Mouse (Mus musculus) thymus, postnatal 4 days (tissue): Measurements from ENCODE around the gene Gm17490.

Source experiments
- DNase-seq: peaks from one replicate; pipeline ENCODE4 v3.0.0; 2021

Gene Gm17490

DNA sequence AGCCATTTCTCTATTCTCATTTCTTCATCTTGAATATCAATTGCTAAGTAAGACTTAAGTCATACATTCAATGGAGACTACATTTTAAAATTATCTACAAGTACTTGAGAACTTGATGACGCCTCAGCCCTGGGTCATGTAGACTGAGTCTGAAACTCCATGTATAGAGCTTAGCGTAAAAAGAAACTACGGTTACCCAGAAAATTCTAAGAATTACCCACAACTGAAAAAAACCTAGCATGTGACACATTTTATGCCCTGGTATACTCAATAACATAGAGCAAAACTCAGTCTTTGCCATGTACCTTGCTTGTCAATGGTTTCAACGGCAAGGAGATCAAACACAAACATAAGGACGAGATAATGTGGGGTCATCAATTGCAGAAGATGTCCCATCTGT lies at the start of gene Gm17490:
Gm17490 (minus strand) TSS at position 375 of the 400 bp plus-strand sequence.
- DNase-seq = no peak

DNA sequence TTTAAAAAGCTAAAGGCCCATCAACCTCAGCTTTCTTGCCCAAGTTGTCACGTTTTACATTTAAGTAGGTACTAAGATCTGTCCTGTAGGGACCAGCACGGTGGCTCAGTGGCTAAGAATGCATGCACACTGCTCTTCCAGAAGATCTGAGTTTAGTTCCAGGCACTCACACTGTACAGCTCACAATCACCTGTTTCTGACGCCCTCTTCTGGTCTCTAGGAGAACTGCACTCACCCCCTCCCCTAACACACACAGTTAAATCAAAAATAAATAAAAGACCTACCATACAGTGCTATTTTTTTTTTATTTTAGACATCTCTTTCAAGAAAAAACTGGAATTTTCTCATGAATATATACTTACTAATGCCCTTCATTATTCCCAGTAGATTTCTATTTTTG lies 46.1 kb upstream of the Gm17490 start:
- DNase-seq = peak; percentile 79

DNA sequence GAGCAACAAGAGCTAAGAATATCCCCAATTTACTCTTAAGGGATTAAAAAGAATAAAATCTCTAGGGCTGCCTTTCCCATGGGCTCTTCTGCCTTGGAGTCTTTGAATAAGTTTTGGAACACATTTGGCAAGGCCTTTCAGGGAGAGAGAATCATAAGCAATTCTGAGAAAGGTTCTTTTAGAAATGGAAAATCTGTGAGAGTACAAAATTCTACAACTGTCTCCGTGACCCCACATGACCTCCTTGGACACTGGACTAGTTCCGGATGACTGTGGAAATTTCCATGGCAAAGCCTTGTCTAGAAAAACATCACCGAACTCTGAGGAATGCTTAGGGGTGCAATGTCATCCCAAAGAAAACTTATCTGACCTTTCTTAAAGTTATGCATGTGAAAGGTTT lies 39.3 kb upstream of the Gm17490 start:
- no peak for DNase-seq

DNA sequence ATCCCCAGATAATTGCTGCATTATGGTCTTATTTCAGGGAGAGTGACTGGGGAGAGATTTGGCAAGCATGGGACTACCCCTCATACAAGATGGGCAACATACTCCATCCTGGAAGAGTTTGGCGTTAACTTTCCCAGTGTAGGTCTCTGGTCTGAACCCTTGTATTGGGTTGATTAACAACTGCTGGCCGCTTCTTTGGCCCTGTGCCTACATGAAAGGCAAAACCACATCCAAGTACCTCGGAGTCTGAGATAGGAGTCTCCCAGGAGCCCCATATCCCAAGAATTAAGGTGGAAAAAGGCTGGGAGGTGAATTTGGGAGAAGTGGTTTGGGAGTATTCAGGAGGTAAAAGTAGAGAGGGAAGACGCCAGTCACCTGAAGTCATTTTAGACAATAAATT lies 38.7 kb upstream of the Gm17490 start:
- no peak for DNase-seq

DNA sequence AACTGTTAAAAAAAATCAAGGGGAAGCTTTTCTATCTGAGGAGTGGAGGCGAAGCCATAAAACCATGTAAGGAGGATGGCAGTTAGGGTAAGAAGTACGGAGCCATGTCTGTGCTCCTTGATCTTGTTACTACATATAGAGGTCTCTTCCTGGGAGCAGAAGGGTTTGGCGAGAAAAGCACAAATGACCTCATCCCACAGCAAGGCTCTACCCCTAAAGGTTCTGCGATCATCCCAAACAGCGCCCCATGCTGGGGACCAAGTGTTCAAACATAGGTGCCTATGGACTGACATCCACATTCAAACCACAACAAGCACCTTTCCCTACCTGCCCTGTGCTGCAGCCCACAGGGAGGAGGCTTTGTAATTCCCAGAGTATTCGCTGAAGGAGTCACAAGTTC lies 38.3 kb upstream of the Gm17490 start:
- peak; percentile 81 for DNase-seq

DNA sequence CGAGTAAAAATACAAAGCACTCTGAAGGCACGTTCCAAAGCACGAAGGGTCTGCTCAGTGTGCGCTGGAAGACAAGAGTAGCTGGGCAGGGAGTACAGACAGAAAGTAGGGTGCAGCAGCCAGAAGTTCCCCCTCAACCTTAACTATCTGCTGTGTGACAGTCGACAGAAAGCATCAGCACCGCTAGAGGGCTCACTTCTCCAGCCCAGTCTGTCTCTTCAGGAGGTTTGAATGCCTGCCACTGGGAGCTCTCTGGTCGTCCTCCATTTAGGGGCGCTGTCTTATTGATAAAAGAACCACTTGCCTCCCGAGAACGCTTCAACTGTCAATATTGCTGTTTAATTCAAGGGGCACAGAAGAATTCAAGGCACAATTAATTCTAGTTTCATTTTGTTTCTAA lies 37.9 kb upstream of the Gm17490 start:
- DNase-seq = peak; percentile 94

DNA sequence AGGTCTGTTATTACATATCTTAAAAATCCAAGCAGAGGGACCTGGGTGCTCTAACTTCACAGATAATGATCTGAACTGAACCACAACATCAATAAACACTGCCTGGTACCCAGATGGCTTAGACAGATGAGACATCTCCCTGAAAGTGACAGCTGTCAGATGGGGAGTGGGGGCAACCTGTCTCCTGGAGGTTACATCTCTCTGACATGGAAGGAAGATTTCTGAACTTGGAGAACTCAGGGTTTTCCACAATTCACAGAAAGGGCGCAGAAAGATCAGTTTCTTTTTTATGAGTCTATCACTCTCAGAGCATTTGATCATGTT lies 36.8 kb upstream of the Gm17490 start:
- DNase-seq = no peak

DNA sequence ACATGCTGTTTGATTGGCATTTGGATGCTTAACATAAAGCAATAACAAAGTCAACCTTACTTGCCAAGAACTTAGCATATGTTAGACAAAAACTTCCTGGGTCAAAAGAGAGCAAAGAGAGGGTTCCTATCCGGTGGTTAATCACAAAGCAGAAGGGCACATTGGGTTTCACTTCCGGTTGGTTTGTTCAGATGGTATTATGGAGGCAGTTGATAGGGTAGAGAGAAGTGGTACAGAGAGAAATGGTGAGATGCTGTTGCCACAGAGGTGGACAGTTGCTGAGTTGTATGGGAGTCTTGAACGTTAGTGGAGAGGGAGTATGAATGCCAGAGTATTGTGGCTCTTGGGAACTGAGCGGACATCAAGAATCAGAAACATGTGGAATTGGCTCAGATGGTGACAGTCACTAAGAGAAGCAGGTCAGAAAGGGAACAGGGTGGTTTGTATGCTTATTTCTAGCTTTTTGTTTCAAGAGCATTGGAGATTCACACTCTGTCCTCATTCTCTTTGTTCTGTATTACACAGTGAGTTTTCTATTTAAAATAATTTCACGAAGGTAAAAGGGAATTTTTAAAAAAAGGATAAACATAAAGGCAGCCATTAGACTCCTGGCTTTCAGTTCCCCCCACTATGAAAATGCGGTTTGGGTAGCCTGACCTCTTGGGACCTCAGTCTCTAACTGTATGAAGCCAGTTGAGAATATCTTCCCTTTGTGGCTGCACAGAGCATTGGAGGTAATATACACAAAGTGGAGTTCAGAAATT lies 36.3 kb upstream of the Gm17490 start:
- DNase-seq = no peak

DNA sequence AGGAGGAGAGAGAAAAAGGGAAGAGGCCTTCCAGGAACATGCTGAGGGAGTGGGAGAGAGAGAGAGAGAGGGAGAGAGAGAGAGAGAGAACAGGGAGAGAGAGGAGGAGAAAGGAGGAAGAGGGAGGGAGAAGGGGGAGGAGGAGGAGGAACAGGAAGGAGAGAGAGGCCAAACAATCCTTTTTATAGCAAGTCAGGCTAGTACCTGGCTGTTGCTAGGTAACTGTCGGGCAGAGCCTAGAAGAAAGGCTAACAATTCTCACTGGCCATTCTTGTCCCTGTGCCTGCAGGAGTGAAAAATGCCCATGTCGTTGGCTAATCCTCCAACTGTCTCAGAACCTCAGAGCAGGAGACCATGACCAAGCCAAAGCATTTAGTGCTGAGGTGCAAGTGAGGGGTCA lies 33.2 kb upstream of the Gm17490 start:
- no peak for DNase-seq

DNA sequence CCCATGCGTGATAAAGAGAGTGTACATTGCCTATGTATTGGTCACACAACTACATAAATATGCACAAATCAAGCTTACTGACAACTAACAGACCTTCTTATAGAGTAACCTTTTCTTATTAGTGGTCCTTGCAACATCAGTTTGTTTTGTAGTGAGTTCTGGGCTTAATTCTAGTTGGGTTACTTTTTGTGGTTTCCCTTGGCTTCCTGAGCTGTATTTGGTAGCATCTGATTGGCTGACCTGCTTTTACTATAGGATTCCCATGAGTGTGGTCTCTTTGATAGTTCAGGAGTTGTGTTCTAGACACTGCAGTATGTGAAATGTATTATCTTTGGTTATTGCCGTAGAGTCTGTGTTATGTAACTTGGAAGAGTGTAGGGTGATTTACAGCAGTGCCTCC lies 31.5 kb upstream of the Gm17490 start:
- DNase-seq = no peak

DNA sequence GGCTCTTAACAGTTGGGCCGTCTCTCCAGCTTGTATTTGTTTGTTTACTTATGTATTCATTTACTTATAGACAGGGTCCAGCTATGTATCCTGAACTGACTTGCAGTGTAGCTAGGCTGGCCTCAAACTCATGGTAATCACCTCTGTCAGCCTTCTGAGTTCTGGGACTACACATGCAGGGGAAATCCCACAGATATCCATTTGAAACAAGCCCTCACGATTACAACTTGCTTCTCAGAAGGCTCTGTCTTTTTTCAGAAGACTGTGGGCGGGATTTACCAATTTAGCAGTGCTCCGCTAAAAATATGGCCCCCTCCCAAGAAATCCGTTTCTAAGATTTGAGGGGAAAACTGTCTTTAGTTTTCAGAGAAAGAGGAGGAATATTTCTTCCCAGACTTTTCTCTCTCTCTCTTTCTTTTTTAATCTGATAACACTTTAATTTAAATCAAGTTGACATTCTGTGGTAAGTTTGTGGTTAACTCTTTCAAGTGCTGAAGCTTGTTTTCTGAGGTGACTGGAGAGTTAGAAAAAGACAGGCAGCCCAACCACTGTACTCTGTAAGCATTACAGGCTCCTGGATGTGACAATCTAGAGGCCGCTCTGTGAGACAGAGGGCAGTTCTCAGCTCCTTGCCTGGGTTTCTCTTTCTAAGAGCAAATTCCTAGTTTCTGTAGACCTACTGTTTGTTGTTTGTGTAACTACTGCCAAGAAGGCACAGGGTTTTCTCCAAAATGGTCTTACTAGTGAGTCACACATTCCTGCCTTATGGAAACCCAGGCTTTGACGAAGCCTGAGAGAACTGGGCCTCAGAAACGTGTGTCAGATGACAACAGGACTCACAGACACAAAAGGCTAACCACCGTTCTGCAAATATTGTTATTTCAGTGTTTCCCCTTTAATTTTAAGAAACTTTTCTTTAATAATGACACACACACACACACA lies 29.2 kb upstream of the Gm17490 start:
- DNase-seq = no peak

DNA sequence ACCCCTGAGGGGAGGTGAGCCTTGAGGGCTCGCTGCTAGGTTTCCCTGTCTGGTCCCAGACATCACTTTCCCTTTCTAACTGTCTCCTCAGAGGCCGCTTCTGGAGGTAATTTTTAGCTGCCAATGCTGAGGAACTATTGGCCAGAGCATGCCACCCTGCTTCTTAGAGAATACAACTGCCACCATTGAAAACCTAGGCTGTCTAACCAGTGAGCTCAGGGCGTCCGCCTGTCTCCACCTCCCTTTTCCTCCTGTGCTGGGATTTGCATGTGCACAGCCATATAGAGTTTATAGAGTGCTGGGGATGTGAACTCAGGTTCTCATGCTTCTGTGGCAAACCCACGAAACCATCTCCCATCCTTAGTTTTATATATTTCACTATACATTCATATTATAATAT lies 27.7 kb upstream of the Gm17490 start:
- no peak for DNase-seq

DNA sequence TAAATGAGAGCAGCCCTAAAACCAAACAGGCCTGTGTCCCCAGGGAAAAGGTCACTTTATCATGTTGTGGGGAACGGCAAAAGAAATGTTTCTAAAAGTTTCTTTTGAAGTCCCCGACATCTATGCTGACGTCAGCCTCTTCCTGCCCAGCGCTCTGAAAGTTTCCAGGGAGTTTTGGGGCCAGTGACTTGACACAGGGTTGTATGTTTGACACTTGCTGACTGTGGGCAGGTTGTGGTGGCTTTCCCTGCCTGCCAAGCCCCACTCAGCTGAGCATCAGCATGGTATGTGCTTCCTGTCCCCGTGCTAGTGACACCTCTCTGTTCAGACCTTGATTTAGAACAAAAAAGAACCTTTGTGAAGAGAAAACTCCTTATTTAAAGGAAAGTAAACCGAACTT lies 27.3 kb upstream of the Gm17490 start:
- peak; percentile 70 for DNase-seq

DNA sequence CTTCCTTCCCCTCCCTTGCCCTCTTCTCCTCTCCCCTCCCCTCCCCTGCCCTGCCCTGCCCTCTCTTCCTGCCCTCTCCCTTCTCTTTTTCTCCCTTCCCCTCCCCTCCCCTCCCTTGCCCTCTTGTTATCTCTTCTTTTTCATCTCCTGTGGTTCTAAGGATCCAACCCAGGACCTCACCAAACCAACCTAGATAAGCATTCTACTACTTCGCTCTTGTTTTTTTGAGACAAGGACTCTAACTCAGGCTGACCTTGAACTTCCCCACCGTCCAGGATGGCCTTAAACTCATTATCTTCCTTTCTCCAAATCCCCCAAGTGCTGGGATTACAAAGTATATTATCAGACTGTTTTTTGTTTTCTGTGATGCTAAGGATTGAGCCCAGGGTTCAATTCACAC lies 26.7 kb upstream of the Gm17490 start:
- no peak for DNase-seq

DNA sequence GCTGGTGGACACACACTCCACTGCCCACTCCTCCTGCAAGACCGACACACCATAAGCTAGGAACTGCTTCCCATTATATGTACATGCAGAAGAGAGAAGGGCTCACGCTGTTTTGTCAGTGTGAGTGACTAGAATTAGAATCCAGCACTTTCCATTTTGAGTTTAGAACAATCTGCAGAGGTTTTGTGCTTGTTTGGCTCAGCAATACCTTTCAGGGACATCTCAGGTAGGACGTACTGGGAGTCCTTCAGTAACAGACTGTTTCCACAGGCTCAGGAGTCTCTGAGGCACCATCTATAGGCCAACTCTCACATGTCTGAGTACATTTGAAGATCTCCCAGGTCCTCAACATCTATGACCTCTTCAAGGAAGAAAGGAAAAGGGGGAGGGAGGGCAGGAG lies 26.1 kb upstream of the Gm17490 start:
- DNase-seq = no peak

DNA sequence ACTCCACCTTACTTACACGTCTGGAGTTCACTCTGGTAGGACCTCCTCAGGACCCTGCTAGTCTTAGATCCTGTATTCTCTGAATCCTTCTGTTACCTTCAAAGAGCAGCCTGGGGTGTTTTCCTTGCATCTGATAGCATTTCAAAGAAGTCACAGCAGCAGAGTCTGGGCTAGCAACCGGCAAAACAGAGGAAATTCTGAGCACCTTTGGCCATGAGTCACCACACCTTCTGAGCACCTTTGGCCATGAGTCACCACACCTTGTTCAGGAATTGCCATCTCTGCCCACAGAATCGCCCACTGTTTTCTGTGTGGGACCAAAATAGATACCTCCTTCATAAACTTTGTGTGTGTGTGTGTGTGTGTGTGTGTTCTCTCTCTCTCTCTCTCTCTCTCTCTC lies 25.4 kb upstream of the Gm17490 start:
- no peak for DNase-seq

DNA sequence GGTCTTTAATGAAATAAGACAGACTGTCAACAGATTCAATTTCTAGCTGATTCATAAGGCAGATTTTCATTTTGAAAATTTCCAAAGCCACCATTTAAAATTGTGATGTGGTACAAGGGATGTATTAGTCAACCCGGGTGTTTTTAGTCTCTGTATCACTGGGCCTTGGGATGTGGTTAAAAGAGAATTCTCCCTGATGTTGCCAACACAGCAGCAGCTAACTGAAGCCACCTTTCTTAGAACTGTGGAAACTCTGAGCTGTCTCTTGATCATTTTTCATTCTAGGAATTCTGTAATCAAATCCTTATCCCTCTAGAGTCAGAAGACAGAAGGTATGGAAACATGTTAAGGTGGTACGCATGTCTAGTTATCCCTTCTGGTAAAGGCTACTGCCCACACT lies 19.2 kb upstream of the Gm17490 start:
- DNase-seq = no peak

DNA sequence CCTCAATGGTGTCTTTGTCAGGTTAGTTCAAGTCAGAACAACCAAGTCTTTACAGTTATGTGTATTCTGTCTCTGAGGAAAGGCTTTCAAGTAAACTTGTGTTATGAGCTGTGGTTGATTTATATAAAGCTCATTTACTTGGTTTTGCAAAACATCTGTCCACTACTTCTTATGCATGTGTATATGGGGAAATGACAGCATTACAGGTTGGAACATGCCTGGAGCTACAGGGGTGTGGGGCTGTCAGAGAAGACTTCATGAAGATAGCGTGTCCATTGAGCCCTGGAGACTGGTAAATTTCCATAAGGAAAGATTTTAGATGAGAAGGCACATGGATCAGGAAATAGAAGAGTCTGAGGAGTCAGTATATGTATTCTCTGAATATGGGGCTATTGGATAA lies 18.0 kb upstream of the Gm17490 start:
- no peak for DNase-seq

DNA sequence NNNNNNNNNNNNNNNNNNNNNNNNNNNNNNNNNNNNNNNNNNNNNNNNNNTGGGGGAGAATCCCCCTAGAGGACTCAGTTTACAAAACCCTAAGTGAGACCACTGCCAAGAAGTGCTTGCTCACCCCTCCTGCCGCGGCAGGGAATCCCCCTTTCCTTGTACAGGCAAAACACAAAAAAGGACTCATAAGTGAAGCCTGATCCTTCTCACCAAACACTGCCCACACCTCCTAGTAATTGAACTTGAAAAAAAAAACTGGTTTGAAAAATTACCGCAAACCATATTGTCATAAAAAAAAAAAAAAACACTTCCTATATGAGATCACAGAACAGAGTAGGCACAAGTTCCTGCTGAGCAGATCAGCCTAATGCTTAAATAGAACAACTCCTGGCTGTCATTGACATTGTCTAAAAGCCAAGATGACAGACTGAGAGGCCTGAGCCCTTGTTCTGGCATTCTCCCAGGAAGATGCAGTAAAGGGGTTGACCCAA lies 16.4 kb upstream of the Gm17490 start, which contains the start of gene Il2ra:
Il2ra (plus strand) TSS at position 357 of the 491 bp plus-strand sequence.
- peak; percentile 51 for DNase-seq

DNA sequence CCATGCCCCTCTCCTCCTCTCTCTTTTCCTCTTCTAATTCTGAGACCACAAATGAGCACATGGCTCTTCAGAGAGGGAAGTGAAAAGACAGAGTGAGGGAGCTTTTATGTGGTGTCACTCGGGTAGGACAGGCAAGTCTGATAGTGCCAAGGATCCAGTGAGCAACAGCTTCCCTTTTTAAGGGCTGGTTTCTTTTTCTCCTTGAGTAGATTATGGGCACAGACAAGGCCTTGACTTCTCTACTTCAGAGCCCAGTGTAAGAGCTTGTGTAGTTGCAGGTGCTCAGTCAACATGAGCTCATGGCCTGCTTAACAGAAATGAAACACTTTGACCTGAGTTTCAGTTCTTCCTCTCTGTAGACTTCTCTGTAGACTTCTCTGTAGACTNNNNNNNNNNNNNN lies 11.1 kb upstream of the Gm17490 start:
- DNase-seq = peak; percentile 46

DNA sequence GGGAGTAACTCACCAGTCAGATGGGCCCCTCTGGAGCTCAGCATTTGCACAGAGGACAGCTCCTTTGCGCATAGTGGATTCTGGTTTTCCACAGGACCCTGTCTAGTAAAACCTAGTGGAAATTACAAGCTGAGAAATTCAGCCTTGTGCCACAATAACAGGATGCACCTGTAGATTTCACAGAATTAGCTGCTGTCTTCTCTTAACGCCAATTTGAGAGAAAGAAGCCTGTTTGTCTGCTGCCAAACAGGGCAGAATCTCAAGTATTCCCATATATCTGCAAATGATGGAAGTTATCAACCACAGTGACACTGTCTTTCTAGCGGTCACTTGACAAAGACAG lies 10.0 kb upstream of the Gm17490 start:
- DNase-seq = peak; percentile 56

DNA sequence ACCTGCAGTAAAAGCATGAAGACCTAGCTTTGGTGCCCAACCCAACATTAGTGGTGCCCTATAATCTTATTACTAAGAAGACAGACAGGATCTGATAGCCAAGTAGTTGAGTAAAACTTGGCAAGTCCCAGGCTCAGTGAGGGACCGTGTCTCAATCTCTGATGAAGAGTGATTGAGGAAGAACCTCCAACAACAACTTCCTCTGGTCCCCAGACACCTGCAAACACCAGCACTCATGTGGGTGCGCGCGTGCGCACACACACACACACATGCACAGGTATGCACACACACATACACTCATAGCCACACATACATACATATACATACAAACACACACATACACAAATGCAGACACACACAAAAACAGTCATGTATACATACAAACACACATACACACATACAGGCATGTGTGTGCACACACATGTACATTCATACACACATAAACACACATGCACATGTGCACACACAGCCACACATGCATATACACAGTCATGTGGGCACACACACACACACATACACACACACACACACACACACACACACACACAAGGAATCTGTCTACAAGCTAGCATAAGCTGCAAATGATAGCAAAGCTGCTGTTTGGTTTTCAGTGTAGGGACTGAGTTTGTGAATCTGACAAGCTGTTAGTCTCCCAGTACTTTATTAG lies 9.5 kb upstream of the Gm17490 start:
- DNase-seq = peak; percentile 65

DNA sequence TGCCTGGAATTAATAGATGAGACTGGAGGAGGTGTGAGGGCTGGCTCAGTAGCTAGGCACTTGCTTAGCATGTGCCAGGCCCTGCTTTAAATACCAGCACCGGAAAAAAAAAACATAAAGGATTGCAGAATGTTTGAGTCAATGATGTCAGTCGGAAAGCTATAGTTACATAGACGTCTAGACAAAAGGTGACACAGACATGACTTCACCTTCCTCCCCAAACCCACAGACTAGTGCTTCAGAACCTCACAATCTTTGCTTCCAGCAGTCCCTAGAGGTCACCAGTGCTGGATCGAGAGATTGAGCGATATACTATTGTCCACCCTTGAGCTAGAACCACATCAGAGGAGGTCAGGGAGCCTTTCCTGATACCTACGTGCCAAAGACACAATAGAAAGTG lies 9.0 kb upstream of the Gm17490 start:
- DNase-seq = no peak

DNA sequence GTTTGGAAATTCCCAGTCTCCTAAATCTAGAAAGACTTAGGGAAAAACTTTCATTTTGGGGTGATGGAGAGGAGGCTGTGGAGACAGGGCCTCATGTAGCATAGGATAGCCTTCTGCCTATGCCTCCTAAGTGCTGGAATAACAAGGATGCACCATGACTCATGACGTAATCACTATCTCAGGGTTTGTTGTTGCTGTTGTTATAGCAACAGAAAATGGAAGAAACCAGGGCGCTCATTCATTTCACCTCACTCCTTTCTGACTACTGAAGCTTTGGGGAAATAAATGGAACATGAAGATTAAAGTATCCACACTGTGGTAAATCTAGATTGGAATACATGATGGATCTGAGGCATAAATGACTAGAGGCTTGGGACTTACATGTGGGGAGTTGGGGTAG lies 2.3 kb downstream of the Gm17490 start:
- DNase-seq = no peak
